Comparison of ENCODE assay signal across 8 mouse cellular contexts in genomic region chr9:62121551-62122447, GRCm38 (mm10). TPM values are rescaled to one million over a fixed set of nuclear protein-coding genes. Genes with fewer than 3 reads are reported as not detected.
A peak's percentile ranks its signal among the peaks of the same experiment; 100 is the strongest.
DNase-seq lines count a peak whose midpoint lies in the region; ATAC-seq lines count a peak whose summit lies in the region.

No protein-coding gene starts in this region.

- H3K27ac ChIP-seq in forebrain, embryonic 14.5 days (ENCODE audit: low read depth, low read length) = peak overlapping the region; percentile 89
- H3K27ac ChIP-seq in lung, embryonic 16.5 days (ENCODE audit: low read length) = peak overlapping the region; percentile 87

- peak; percentile 42 for ATAC-seq in forebrain, embryonic 14.5 days
- peak; percentile 34 for ATAC-seq in lung, embryonic 16.5 days (ENCODE audit: low read depth)
- no peak for ATAC-seq in monocyte, adult 5-6 weeks (replicated peaks; ENCODE audit: insufficient number of reproducible peaks, low FRiP score, low TSS enrichment, poor library complexity, severe bottlenecking)

- H3K9ac ChIP-seq in forebrain, embryonic 14.5 days (ENCODE audit: low read length) = peak overlapping the region; percentile 86
- peak overlapping the region; percentile 92 for H3K9ac ChIP-seq in lung, embryonic 16.5 days (ENCODE audit: low read length)

- no peaks in the 10 kb centered on the region for H3K36me3 ChIP-seq in forebrain, embryonic 14.5 days (ENCODE audit: control insufficient read depth, insufficient read depth, low read length)
- H3K36me3 ChIP-seq in lung, embryonic 16.5 days (ENCODE audit: control insufficient read depth, insufficient read depth, low read length) = no peaks in the 10 kb centered on the region

- peak overlapping the region; percentile 71 for H3K4me3 ChIP-seq in forebrain, embryonic 14.5 days (ENCODE audit: low read depth, low read length)
- peak overlapping the region; percentile 84 for H3K4me3 ChIP-seq in lung, embryonic 16.5 days (ENCODE audit: low read length)

- peak; percentile 27 for DNase-seq in MEL-GATA-1-ER (ENCODE audit: extremely low read depth, low read depth)
- DNase-seq in c-Kit-negative CD71-positive TER-119-positive erythroid progenitor cells, embryonic 14.5 days (ENCODE audit: low read depth, low spot score) = peak; percentile 12
- peak; percentile 39 for DNase-seq in forebrain, embryonic 14.5 days (ENCODE audit: low spot score)
- DNase-seq in heart, postnatal 36 days = peak; percentile 40
- peak; percentile 36 for DNase-seq in layer of hippocampus, adult 9-11 months
- DNase-seq in right cerebral cortex, postnatal 14 days = peak; percentile 46

- WGBS in forebrain, embryonic 14.5 days = under 1% methylated on average over 59 of the region's 59 CpGs
- WGBS in lung, embryonic 16.5 days = under 1% methylated on average over 59 of the region's 59 CpGs

- intact Hi-C loops in heart, postnatal 36 days (cut with DNase I) = loop anchor here (2.0 to 10.0 kb wide), 5 partner anchors 81 to 223 kb away; partner anchors contain the start of genes Anp32a and Kif23

- peaks cover 13% of the 10 kb centered on the region for H3K4me1 ChIP-seq in forebrain, embryonic 14.5 days (ENCODE audit: control insufficient read depth, insufficient read depth, low read length)
- H3K4me1 ChIP-seq in lung, embryonic 16.5 days (replicated peaks; ENCODE audit: control insufficient read depth, insufficient read depth, low read length) = peaks cover 5% of the 10 kb centered on the region

- H3K4me2 ChIP-seq in forebrain, embryonic 14.5 days (ENCODE audit: low read length) = peak overlapping the region; percentile 69
- peak overlapping the region; percentile 85 for H3K4me2 ChIP-seq in lung, embryonic 16.5 days (ENCODE audit: low read depth, low read length)

- no peaks in the 10 kb centered on the region for H3K9me3 ChIP-seq in forebrain, embryonic 14.5 days (replicated peaks; ENCODE audit: control insufficient read depth, low read length)
- no peaks in the 10 kb centered on the region for H3K9me3 ChIP-seq in lung, embryonic 16.5 days (ENCODE audit: control insufficient read depth, low read length)

- H3K27me3 ChIP-seq in forebrain, embryonic 14.5 days (replicated peaks; ENCODE audit: control insufficient read depth, insufficient read depth, low read length) = no peaks in the 10 kb centered on the region
- H3K27me3 ChIP-seq in lung, embryonic 16.5 days (ENCODE audit: control insufficient read depth, insufficient read depth, low read depth, low read length) = no peaks in the 10 kb centered on the region

RNA-seq across cellular contexts. Expression of gene Glce, which starts 0.7 kb away (rescaled TPM):
- 16.0 and 18.5 TPM in 2 replicates for polyA plus RNA-seq in forebrain, embryonic 14.5 days (2014; fragmentation: Nextera tagmentation; extraction: Ambion mirVana)
- total RNA-seq in heart, postnatal 36 days (2021) = 10 to 100 TPM; 11.7 TPM
- 20.7 TPM in 2 replicates for polyA plus RNA-seq in lung, embryonic 16.5 days (2015; fragmentation: Nextera tagmentation; extraction: Ambion mirVana)
- total RNA-seq in monocyte, adult 5-6 weeks (2017) = 7.7 to 9.7 TPM (median 8.2 TPM) in 3 replicates
